Mouse (Mus musculus): ENCODE measurements around the gene Abhd18. TPM values are rescaled to one million over a fixed set of nuclear protein-coding genes. Genes with fewer than 3 reads are reported as not detected.

Abhd18 gene
- polyA plus RNA-seq, 1 experiment from 2014 or later = 12.2 TPM

- Histone ChIP-seq H3K4me3 (no peak overlapping the region), H3K27me3 (replicated peaks) (peaks cover 9% of the 10 kb centered on the region), H3K4me2 (replicated peaks) (no peak overlapping the region), H3K9me3 (no peaks in the 10 kb centered on the region), H3K9ac (no peak overlapping the region), H3K4me1 (peaks cover 8% of the 10 kb centered on the region; the same call in 1 of the 2 replicates), H3K36me3 (no peaks in the 10 kb centered on the region), H3K27ac (no peak overlapping the region)
- ATAC-seq (ENCODE audit: low FRiP score, low read depth) = no peak
These were observed 105.8 kb downstream of the Abhd18 start for GRCm38 (mm10) chr3:40952606-40953005.

GRCm38 (mm10) chr3:40954792-40955191, 108.0 kb downstream of the Abhd18 start:
- no peaks in the 10 kb centered on the region; the same call in 1 of the 2 replicates for H3K27me3 ChIP-seq (replicated peaks)
- 85% methylated on average over 1 of the region's 1 CpGs for WGBS
- no peak for ATAC-seq (ENCODE audit: low FRiP score, low read depth)
- H3K4me1 ChIP-seq = peaks cover 8% of the 10 kb centered on the region; the same call in 1 of the 2 replicates
- no peaks in the 10 kb centered on the region for H3K9me3 ChIP-seq
- no peak overlapping the region for H3K4me3 ChIP-seq
- H3K27ac ChIP-seq = no peak overlapping the region
- H3K36me3 ChIP-seq = no peaks in the 10 kb centered on the region
- H3K9ac ChIP-seq = no peak overlapping the region
- no peak overlapping the region for H3K4me2 ChIP-seq (replicated peaks)

GRCm38 (mm10) chr3:40958831-40959230, 112.1 kb downstream of the Abhd18 start:
- Histone ChIP-seq H3K9me3 (no peaks in the 10 kb centered on the region), H3K4me3 (no peak overlapping the region), H3K27me3 (replicated peaks) (no peaks in the 10 kb centered on the region), H3K9ac (no peak overlapping the region), H3K36me3 (no peaks in the 10 kb centered on the region), H3K4me2 (replicated peaks) (no peak overlapping the region), H3K4me1 (no peaks in the 10 kb centered on the region), H3K27ac (no peak overlapping the region)
- no peak for ATAC-seq (ENCODE audit: low FRiP score, low read depth)

- H3K4me3 ChIP-seq = no peak overlapping the region
- H3K9me3 ChIP-seq = no peaks in the 10 kb centered on the region
- no peak for ATAC-seq (ENCODE audit: low FRiP score, low read depth)
- H3K4me1 ChIP-seq = no peaks in the 10 kb centered on the region
- H3K4me2 ChIP-seq (replicated peaks) = no peak overlapping the region
- H3K9ac ChIP-seq = no peak overlapping the region
- H3K27me3 ChIP-seq (replicated peaks) = no peaks in the 10 kb centered on the region
- H3K27ac ChIP-seq = no peak overlapping the region
- no peaks in the 10 kb centered on the region for H3K36me3 ChIP-seq
These were observed 134.0 kb downstream of the Abhd18 start for GRCm38 (mm10) chr3:40980758-40981157.

- Histone ChIP-seq H3K36me3 (no peaks in the 10 kb centered on the region), H3K9ac (no peak overlapping the region), H3K4me2 (replicated peaks) (no peak overlapping the region), H3K27me3 (replicated peaks) (no peaks in the 10 kb centered on the region), H3K4me1 (no peaks in the 10 kb centered on the region), H3K27ac (no peak overlapping the region), H3K4me3 (no peak overlapping the region), H3K9me3 (no peaks in the 10 kb centered on the region)
- WGBS = 84% methylated on average over 5 of the region's 5 CpGs
- no peak for ATAC-seq (ENCODE audit: low FRiP score, low read depth)
These were observed 140.8 kb downstream of the Abhd18 start for GRCm38 (mm10) chr3:40987539-40987938.

Other genes with a start within 250 kb of the Abhd18 start
- 0.09 and 0.33 TPM in 2 replicates for gene Slc25a31, start 138.1 kb upstream of the Abhd18 start, polyA plus RNA-seq (2016; fragmentation: Nextera tagmentation; extraction: Ambion mirVana)
- gene Hspa4l, start 102.5 kb upstream of the Abhd18 start, polyA plus RNA-seq (2016; fragmentation: Nextera tagmentation; extraction: Ambion mirVana) = 59.4 and 64.4 TPM in 2 replicates
- 37.1 and 43.0 TPM in 2 replicates for gene Plk4, start 47.0 kb upstream of the Abhd18 start, polyA plus RNA-seq (2016; fragmentation: Nextera tagmentation; extraction: Ambion mirVana)
- gene Mfsd8, start 84 bp upstream of the Abhd18 start, polyA plus RNA-seq (2016; fragmentation: Nextera tagmentation; extraction: Ambion mirVana) = 9.4 and 9.6 TPM in 2 replicates
- 0.26 and 0.37 TPM in 2 replicates for gene 1700034I23Rik, start 55.6 kb downstream of the Abhd18 start, polyA plus RNA-seq (2016; fragmentation: Nextera tagmentation; extraction: Ambion mirVana)
- gene Larp1b, start 102.9 kb downstream of the Abhd18 start, polyA plus RNA-seq (2016; fragmentation: Nextera tagmentation; extraction: Ambion mirVana) = 4.3 TPM in 2 replicates
- 38.2 and 39.7 TPM in 2 replicates for gene Pgrmc2, start 236.1 kb downstream of the Abhd18 start, polyA plus RNA-seq (2016; fragmentation: Nextera tagmentation; extraction: Ambion mirVana)

All from neural tube, embryonic 12.5 days (tissue).